ENCODE assay signal across 9 mouse cellular contexts in genomic region chr2:38336606-38337005, GRCm38 (mm10). TPM values are rescaled to one million over a fixed set of nuclear protein-coding genes. Genes with fewer than 3 reads are reported as not detected.
DNase-seq lines count a peak whose midpoint lies in the region; ATAC-seq and TF ChIP-seq lines count a peak whose summit lies in the region.
"Had no signal": no experiment of that assay in that cellular context is flagged by ENCODE, and none has a peak within 500 bp of the region (broad histone marks: within the 10 kb centered on the region; RNA-seq: fewer than 3 reads in every experiment).

No protein-coding gene starts in this region.

- peaks cover 96% of the 10 kb centered on the region for H3K27me3 ChIP-seq in hindbrain, embryonic 10.5 days (ENCODE audit: insufficient read depth, poor library complexity, severe bottlenecking)
- H3K27me3 ChIP-seq in hindbrain, embryonic 14.5 days (ENCODE audit: control insufficient read depth, insufficient read depth, low read length) = peaks cover 92% of the 10 kb centered on the region
- H3K27me3 ChIP-seq in heart, embryonic 15.5 days = peaks cover 89% of the 10 kb centered on the region
- H3K27me3 ChIP-seq in midbrain, embryonic 11.5 days (ENCODE audit: control insufficient read depth, insufficient read depth, low read length) = peaks cover 89% of the 10 kb centered on the region

- DNase-seq in hindbrain, embryonic 10.5 days (ENCODE audit: low spot score) = peak; percentile 63
- DNase-seq in hindbrain, embryonic 14.5 days (ENCODE audit: low spot score) = no peak
- DNase-seq in brain, embryonic 14.5 days (ENCODE audit: low read depth) = peak; percentile 68
- peak; percentile 94 for DNase-seq in midbrain, embryonic 11.5 days (ENCODE audit: low spot score, missing footprints)
- no peak for DNase-seq in layer of hippocampus, adult 8-10 months (ENCODE audit: low spot score in 2 of 2)
- no peak for DNase-seq in left cerebral cortex, postnatal 25 days (ENCODE audit: low spot score in 2 of 2)
- no peak for DNase-seq in cerebellum, adult 8-10 months

- no peak overlapping the region for H3K4me2 ChIP-seq in hindbrain, embryonic 14.5 days (replicated peaks)
- H3K4me2 ChIP-seq in heart, embryonic 15.5 days = peak overlapping the region; percentile 40
- H3K4me2 ChIP-seq in midbrain, embryonic 11.5 days = no peak overlapping the region

- peak overlapping the region; percentile 34 for H3K4me3 ChIP-seq in hindbrain, embryonic 10.5 days
- H3K4me3 ChIP-seq in hindbrain, embryonic 14.5 days (replicated peaks; ENCODE audit: low read length) = no peak overlapping the region
- peak overlapping the region; percentile 16 for H3K4me3 ChIP-seq in heart, embryonic 15.5 days
- no peak overlapping the region for H3K4me3 ChIP-seq in midbrain, embryonic 11.5 days (ENCODE audit: low read depth, low read length)
- H3K4me3 ChIP-seq: left cerebral cortex, adult 2 months had no signal

- peaks cover 29% of the 10 kb centered on the region for H3K4me1 ChIP-seq in hindbrain, embryonic 10.5 days (replicated peaks)
- peaks cover 7% of the 10 kb centered on the region; the same call in 1 of the 2 replicates for H3K4me1 ChIP-seq in hindbrain, embryonic 14.5 days (replicated peaks; ENCODE audit: control insufficient read depth, insufficient read depth, low read length)
- H3K4me1 ChIP-seq in heart, embryonic 15.5 days (replicated peaks) = peaks cover 21% of the 10 kb centered on the region
- peaks cover 9% of the 10 kb centered on the region; the same call in 1 of the 2 replicates for H3K4me1 ChIP-seq in midbrain, embryonic 11.5 days (ENCODE audit: control insufficient read depth, insufficient read depth, low read length)

- no peak for TF ChIP-seq CTCF in brain, embryonic 14.5 days (IDR thresholded peaks at IDR 0.05; ENCODE audit: borderline replicate concordance, extremely low read depth, insufficient read depth, insufficient read length)

- WGBS in hindbrain, embryonic 10.5 days = 1% methylated on average over 17 of the region's 17 CpGs
- WGBS in hindbrain, embryonic 14.5 days = 1% methylated on average over 17 of the region's 17 CpGs
- WGBS in heart, embryonic 15.5 days = 5% methylated on average over 17 of the region's 17 CpGs
- under 1% methylated on average over 17 of the region's 17 CpGs for WGBS in midbrain, embryonic 11.5 days

- no peaks in the 10 kb centered on the region for H3K9me3 ChIP-seq in hindbrain, embryonic 10.5 days
- no peaks in the 10 kb centered on the region for H3K9me3 ChIP-seq in hindbrain, embryonic 14.5 days (ENCODE audit: control insufficient read depth, low read length)
- no peaks in the 10 kb centered on the region for H3K9me3 ChIP-seq in heart, embryonic 15.5 days (replicated peaks)
- no peaks in the 10 kb centered on the region for H3K9me3 ChIP-seq in midbrain, embryonic 11.5 days (ENCODE audit: control insufficient read depth, low read length)

- no peak for TF ChIP-seq POLR2A in brain, embryonic 14.5 days (IDR thresholded peaks at IDR 0.05; ENCODE audit: borderline replicate concordance, extremely low read depth, insufficient read depth, insufficient read length, poor library complexity, severe bottlenecking)

- intact Hi-C loops in left cerebral cortex, postnatal 25 days (cut with DNase I) = no loop called here

- no peak overlapping the region for H3K9ac ChIP-seq in hindbrain, embryonic 14.5 days
- no peak overlapping the region for H3K9ac ChIP-seq in heart, embryonic 15.5 days
- H3K9ac ChIP-seq in midbrain, embryonic 11.5 days (ENCODE audit: low read length) = no peak overlapping the region

- ATAC-seq in hindbrain, embryonic 14.5 days (ENCODE audit: low FRiP score) = no peak
- ATAC-seq in heart, embryonic 15.5 days (replicated peaks; ENCODE audit: insufficient number of reproducible peaks, insufficient read depth, low FRiP score, low read depth) = no peak
- 0 out of 2 replicates have a peak, but pooled peaks have one; percentile 30 for ATAC-seq in midbrain, embryonic 11.5 days (ENCODE audit: low FRiP score)

- no peak overlapping the region for H3K27ac ChIP-seq in hindbrain, embryonic 10.5 days
- no peak overlapping the region for H3K27ac ChIP-seq in hindbrain, embryonic 14.5 days
- H3K27ac ChIP-seq in heart, embryonic 15.5 days = no peak overlapping the region
- H3K27ac ChIP-seq in midbrain, embryonic 11.5 days (ENCODE audit: low read depth, low read length) = no peak overlapping the region
- H3K27ac ChIP-seq: left cerebral cortex, adult 2 months had no signal

- no peaks in the 10 kb centered on the region for H3K36me3 ChIP-seq in hindbrain, embryonic 10.5 days
- H3K36me3 ChIP-seq in hindbrain, embryonic 14.5 days (replicated peaks; ENCODE audit: control insufficient read depth, insufficient read depth) = no peaks in the 10 kb centered on the region
- H3K36me3 ChIP-seq in heart, embryonic 15.5 days = no peaks in the 10 kb centered on the region
- H3K36me3 ChIP-seq in midbrain, embryonic 11.5 days (ENCODE audit: control insufficient read depth, insufficient read depth, low read length) = no peaks in the 10 kb centered on the region

RNA-seq across cellular contexts. Expression of gene Lhx2, which starts 2.5 kb away (rescaled TPM):
- polyA plus RNA-seq in hindbrain, embryonic 10.5 days (2016; fragmentation: Nextera tagmentation; extraction: Ambion mirVana) = 17.4 and 26.4 TPM in 2 replicates
- polyA plus RNA-seq in hindbrain, embryonic 14.5 days (2014; fragmentation: Nextera tagmentation; extraction: Ambion mirVana) = 13.2 and 18.7 TPM in 2 replicates
- polyA plus RNA-seq in brain, embryonic 14.5 days (2012; rRNA removed) = 160 and 273 TPM in 2 replicates
- polyA plus RNA-seq in heart, embryonic 15.5 days (2015; fragmentation: Nextera tagmentation; extraction: Ambion mirVana) = 0.05 TPM in 1 of 2 replicates, not detected in the other
- 55.5 and 61.5 TPM in 2 replicates for polyA plus RNA-seq in midbrain, embryonic 11.5 days (2014; fragmentation: Nextera tagmentation; extraction: Ambion mirVana)
- total RNA-seq in layer of hippocampus, adult 8-10 months (2022) = 10 to 100 TPM; 67.2 to 84.6 (median 74.4) TPM
- total RNA-seq in left cerebral cortex, postnatal 25 days (2021) = 10 to 100 TPM; 76.6 to 86.9 TPM

RNA-seq across cellular contexts. Expression of gene Dennd1a, which starts 49.4 kb away (rescaled TPM):
- 11.7 and 12.7 TPM in 2 replicates for polyA plus RNA-seq in hindbrain, embryonic 10.5 days (2016; fragmentation: Nextera tagmentation; extraction: Ambion mirVana)
- 16.7 TPM in 2 replicates for polyA plus RNA-seq in hindbrain, embryonic 14.5 days (2014; fragmentation: Nextera tagmentation; extraction: Ambion mirVana)
- 30.1 and 42.2 TPM in 2 replicates for polyA plus RNA-seq in brain, embryonic 14.5 days (2012; rRNA removed)
- 10.5 and 14.5 TPM in 2 replicates for polyA plus RNA-seq in heart, embryonic 15.5 days (2015; fragmentation: Nextera tagmentation; extraction: Ambion mirVana)
- polyA plus RNA-seq in midbrain, embryonic 11.5 days (2014; fragmentation: Nextera tagmentation; extraction: Ambion mirVana) = 8.6 and 8.8 TPM in 2 replicates
- total RNA-seq in layer of hippocampus, adult 8-10 months (2022) = 10 to 100 TPM; 70.3 to 95.1 (median 85.8) TPM
- total RNA-seq in left cerebral cortex, postnatal 25 days (2021) = 10 to 100 TPM; 69.9 to 77.0 TPM

Comparison
In these comparisons a context has a peak if more than half of its experiments do, and no peak if none do; other contexts are left out.
1. DNase-seq: peak in hindbrain, embryonic 10.5 days (single experiment), brain, embryonic 14.5 days (single experiment) and midbrain, embryonic 11.5 days (single experiment); none in hindbrain, embryonic 14.5 days (single experiment), layer of hippocampus, adult 8-10 months (0 of 2), left cerebral cortex, postnatal 25 days (0 of 2) and cerebellum, adult 8-10 months (single experiment).
2. H3K4me3 ChIP-seq: peak in hindbrain, embryonic 10.5 days (single experiment) and heart, embryonic 15.5 days (single experiment); none in hindbrain, embryonic 14.5 days (single experiment) and midbrain, embryonic 11.5 days (single experiment).
3. RNA of gene Lhx2, which starts 2.5 kb away (polyA plus RNA-seq): 160 to 273 TPM in brain, embryonic 14.5 days, 55.5 to 61.5 TPM in midbrain, embryonic 11.5 days, 17.4 to 26.4 TPM in hindbrain, embryonic 10.5 days and 13.2 to 18.7 TPM in hindbrain, embryonic 14.5 days; 0.05 TPM in heart, embryonic 15.5 days; every median in the first group is over 10 times any median in the second.